Mouse (Mus musculus) megakaryocyte, embryonic 14.5 days (primary cell): ENCODE measurements around the gene Pold4. TPM values are rescaled to one million over a fixed set of nuclear protein-coding genes. Genes with fewer than 3 reads are reported as not detected.

Experiments
- H3K27me3 ChIP-seq: replicated peaks from 2 replicates; pipeline ENCODE3; 2012; ENCODE audit warnings: inconsistent platforms
- H3K36me3 ChIP-seq: replicated peaks from 2 replicates; pipeline ENCODE3; 2012; ENCODE audit warnings: low read length, inconsistent platforms, mixed read lengths
- H3K4me1 ChIP-seq: 2 replicates; pipeline ENCODE4 v1.6.1; 2012; ENCODE audit warnings: inconsistent platforms
- H3K4me3 ChIP-seq: replicated peaks from 2 replicates; pipeline ENCODE3; 2012; ENCODE audit warnings: moderate library complexity, mild to moderate bottlenecking, inconsistent platforms
- H3K9me3 ChIP-seq: 2 replicates; pipeline ENCODE4 v1.6.1; 2012; ENCODE audit warnings: inconsistent platforms
- FLI1 ChIP-seq: IDR thresholded peaks from 2 replicates; pipeline ENCODE4 v1.6.1; 2012; ENCODE audit warnings: low read length, inconsistent platforms, mixed read lengths
- GATA1 ChIP-seq: IDR thresholded peaks from 3 replicates; pipeline ENCODE4 v1.6.1; 2012; ENCODE audit warnings: mixed read lengths, low read length, inconsistent platforms, borderline replicate concordance
- polyA plus RNA-seq: library from polyadenylated mRNA; stranded (reverse); fragments of >175 nt; gene quantifications from 2 replicates; pipeline ENCODE4 v1.2.3, GENCODE M21; 2012; ENCODE audit warnings: low replicate concordance; ENCODE audit not compliant: insufficient read depth

Pold4 gene
- polyA plus RNA-seq, 1 experiment: 67.5 TPM

DNA sequence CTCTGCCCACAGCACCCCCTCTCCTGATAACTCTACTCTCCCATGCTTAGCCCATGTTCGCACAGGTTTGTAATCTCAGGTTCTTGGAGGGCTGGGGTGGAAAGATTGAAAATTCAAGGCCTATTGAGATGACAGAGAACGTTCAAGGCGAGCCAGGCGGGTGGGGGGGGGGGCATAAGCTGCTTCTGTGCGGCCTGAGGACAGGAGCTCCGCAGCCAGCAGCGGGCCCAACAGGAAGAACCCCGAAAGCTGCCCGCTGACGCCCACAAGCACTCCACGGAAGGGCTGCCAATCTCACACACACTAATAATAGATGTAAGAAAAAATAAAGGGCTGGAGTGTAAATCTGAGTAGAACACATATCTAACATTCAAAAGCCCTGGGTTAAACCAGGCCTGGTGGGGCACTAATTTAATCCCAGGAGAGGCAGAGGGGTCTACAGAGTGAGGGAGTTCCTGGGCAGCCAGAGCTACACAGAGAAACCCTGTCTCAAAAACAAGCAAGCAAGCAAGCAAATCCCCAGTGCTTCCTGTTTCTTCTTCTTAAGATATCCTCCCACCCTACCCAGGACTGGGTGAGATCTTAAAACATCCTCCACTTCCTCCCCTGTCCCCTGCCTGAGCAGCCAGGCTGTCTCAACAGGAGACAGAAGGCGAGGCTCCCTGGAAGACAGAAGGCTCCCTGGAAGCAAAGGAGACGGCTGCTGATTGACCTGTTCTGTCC lies 27.9 kb upstream of the Pold4 start:
- peaks cover 73% of the 10 kb centered on the region for H3K4me1 ChIP-seq
- H3K36me3 ChIP-seq: peaks cover 20% of the 10 kb centered on the region
- H3K9me3 ChIP-seq: no peaks in the 10 kb centered on the region
- H3K4me3 ChIP-seq: peak overlapping the region; percentile 80
- H3K27me3 ChIP-seq: peaks cover 32% of the 10 kb centered on the region
- TF ChIP-seq GATA1 (no peak), FLI1 (no peak)

DNA sequence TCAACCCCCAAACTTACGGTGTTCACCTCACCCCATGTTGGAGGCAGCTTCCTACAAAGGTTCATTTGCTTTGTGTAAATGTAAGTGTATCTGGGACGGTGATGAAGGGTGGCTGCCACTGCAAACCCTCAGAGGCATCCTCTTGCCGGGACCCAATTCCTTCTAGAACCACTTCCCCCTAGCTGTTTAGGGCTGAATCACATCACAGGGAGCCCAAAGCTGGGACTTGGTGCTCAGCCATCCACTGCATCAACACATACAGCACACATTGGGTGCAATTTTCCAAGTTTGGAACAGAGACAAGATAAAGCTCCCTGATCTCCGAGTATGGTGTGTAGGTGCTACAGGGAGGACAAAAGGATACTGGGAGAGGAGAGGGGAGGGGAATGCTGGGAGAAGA lies 26.8 kb upstream of the Pold4 start:
- TF ChIP-seq GATA1 (no peak), FLI1 (no peak)
- no peaks in the 10 kb centered on the region for H3K9me3 ChIP-seq
- peaks cover 66% of the 10 kb centered on the region for H3K4me1 ChIP-seq
- no peak overlapping the region for H3K4me3 ChIP-seq
- H3K27me3 ChIP-seq: peaks cover 40% of the 10 kb centered on the region
- H3K36me3 ChIP-seq: peaks cover 9% of the 10 kb centered on the region

- Histone ChIP-seq H3K36me3 (no peaks in the 10 kb centered on the region), H3K9me3 (no peaks in the 10 kb centered on the region), H3K27me3 (peaks cover 60% of the 10 kb centered on the region), H3K4me3 (no peak overlapping the region), H3K4me1 (peaks cover 48% of the 10 kb centered on the region)
- TF ChIP-seq GATA1 (no peak), FLI1 (no peak)
Measured at GRCm38 (mm10) chr19:4206971-4207370, 24.7 kb upstream of the Pold4 start.

- H3K4me1 ChIP-seq: peaks cover 44% of the 10 kb centered on the region
- no peaks in the 10 kb centered on the region for H3K36me3 ChIP-seq
- H3K27me3 ChIP-seq: peaks cover 75% of the 10 kb centered on the region
- no peak for TF ChIP-seq GATA1
- H3K4me3 ChIP-seq: peak overlapping the region; percentile 8
- no peaks in the 10 kb centered on the region for H3K9me3 ChIP-seq
Measured at GRCm38 (mm10) chr19:4208563-4208962, 23.1 kb upstream of the Pold4 start.

DNA sequence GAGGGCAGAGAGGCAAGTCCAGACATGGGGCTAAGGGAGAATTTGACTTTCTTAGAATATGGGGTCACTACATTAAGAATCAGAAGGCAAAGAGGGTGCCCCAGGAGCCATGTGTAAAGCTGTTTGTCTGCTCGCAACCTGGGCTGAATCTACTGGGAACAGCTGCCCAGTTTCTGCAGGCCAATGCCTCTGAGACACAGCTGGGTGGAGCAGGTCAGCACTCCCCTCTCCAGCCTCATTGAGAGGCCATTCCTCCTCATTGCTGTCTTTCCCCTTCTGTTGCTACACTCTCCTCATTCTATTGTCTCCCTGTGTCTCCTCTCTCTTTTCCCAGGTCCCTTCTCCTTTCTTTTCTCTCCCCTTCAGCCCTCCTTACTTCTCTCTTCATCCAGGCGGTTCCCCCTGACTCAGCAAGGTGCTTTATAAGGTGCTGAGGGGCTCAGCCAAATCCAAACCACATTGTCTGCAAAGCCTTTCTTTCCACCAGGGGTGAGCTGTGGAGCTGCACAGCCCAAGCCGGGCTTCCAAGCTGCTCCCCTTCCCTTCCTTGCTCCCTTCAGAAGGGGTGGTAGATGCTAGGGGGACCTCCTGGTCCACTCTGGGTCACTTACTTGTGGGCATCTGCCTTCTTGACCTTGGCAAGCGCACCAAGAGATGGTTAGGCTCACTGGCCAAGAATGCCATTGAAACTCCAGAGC lies 19.7 kb upstream of the Pold4 start:
- Histone ChIP-seq H3K4me1 (peaks cover 61% of the 10 kb centered on the region), H3K27me3 (peaks cover 87% of the 10 kb centered on the region)
- TF ChIP-seq GATA1 (no peak), FLI1 (no peak)

DNA sequence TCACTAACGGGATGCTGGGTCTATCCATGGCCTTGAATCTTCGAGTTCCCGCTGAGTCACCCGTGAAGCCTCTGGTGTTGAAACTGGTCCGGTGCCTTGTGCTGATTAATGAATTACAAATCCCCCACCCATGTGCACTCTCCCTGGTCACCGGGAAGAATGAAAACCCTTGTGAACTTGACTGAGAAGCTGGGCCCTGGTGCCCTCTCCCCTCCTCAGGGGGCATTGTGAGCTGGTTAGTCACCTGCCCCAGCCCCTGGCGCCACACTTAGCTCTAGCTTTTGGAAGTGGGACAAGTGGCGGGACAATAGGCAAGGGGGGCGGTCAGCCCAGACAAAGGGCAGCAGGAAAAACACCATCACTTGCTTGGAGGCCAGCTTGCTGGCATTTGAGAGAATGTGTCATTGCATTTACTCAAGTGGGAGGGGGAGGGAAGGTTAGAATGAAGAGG lies 18.1 kb upstream of the Pold4 start:
- Histone ChIP-seq H3K9me3 (no peaks in the 10 kb centered on the region), H3K4me1 (peaks cover 56% of the 10 kb centered on the region), H3K4me3 (peak overlapping the region; percentile 81), H3K36me3 (no peaks in the 10 kb centered on the region), H3K27me3 (peaks cover 94% of the 10 kb centered on the region)
- no peak for TF ChIP-seq FLI1
- TF ChIP-seq GATA1: no peak

More for the DNA sequence above, 19.7 kb upstream of the Pold4 start:
- Histone ChIP-seq H3K4me3 (no peak overlapping the region), H3K9me3 (no peaks in the 10 kb centered on the region), H3K36me3 (no peaks in the 10 kb centered on the region)

- no peaks in the 10 kb centered on the region for H3K9me3 ChIP-seq
- no peaks in the 10 kb centered on the region for H3K36me3 ChIP-seq
- H3K4me3 ChIP-seq: peak within 1 kb of the TSS; percentile 89
- peaks cover 56% of the 10 kb centered on the region for H3K4me1 ChIP-seq
- H3K27me3 ChIP-seq: peaks cover 94% of the 10 kb centered on the region
- TF ChIP-seq FLI1 (no peak), GATA1 (no peak)
Measured at GRCm38 (mm10) chr19:4214071-4214770, 17.5 kb upstream of the Pold4 start, which contains the start of the genes Clcf1 and AC109138.7. Clcf1 (plus strand) TSS chr19:4214238. AC109138.7 (plus strand) TSS chr19:4214357.

DNA sequence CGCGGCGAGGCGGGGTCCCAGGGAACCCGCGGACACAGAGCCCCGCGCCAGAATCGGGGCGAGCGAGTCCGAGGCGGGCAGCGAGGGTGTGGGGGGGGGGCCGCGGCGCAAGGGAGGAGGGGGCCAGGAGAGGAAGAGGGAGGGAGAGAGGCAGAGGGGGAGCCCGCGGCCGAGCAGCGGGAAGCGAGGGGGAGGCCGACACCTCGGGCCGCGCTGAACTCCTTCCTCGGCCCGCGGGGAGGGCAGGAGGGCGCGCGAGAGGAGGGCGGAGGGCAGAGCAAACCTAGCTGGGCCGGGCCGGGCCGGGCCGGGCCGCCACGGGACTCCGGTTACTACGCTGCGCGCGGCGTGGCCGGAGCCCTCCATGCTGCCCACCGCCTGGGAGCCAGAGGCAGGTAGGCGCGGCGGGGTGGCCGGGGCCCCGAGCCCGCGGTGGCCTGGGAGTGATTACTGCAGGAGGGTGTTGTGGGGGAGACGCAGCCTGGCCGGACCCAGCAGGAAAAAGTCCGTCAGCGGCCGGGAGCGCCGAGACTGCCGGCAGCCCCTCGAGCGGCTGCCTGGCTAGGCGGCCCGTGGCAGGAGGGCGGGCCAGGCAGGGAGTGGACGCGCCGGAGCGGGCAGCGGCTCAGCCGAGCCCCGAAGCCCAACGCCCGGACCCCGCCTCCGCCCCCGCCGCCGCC lies 16.8 kb upstream of the Pold4 start:
- peaks cover 60% of the 10 kb centered on the region for H3K4me1 ChIP-seq
- H3K9me3 ChIP-seq: no peaks in the 10 kb centered on the region
- H3K27me3 ChIP-seq: peaks cover 97% of the 10 kb centered on the region
- no peak for TF ChIP-seq GATA1
- no peak for TF ChIP-seq FLI1
- H3K4me3 ChIP-seq: peak overlapping the region; percentile 89
- H3K36me3 ChIP-seq: no peaks in the 10 kb centered on the region

DNA sequence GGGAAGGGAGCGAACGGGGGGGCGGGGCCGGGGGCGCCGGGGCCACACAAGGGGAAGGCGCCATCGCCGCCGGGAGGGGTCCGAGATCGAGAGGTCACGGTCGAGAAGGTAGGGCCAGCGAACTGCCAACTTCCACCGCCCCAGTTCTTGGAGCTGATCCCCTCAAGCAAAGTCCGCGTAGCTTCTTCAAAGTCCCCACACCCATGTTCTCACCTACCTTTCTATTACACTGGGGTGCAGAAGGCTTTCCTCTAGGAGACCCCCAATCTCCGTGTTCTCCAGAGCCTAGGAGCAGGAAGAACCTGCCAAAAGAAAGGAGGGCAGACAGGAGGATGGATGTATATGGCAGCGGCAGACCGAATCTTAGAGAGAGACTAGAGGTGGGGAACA lies 16.3 kb upstream of the Pold4 start:
- TF ChIP-seq GATA1 (no peak), FLI1 (no peak)
- Histone ChIP-seq H3K4me1 (peaks cover 66% of the 10 kb centered on the region), H3K9me3 (no peaks in the 10 kb centered on the region), H3K27me3 (peaks cover 97% of the 10 kb centered on the region), H3K4me3 (peak overlapping the region; percentile 80), H3K36me3 (no peaks in the 10 kb centered on the region)
